Mouse (Mus musculus): ENCODE measurements around the gene Atp5b. TPM values are rescaled to one million over a fixed set of nuclear protein-coding genes. Genes with fewer than 3 reads are reported as not detected.
A peak's percentile ranks its signal among the peaks of the same experiment; 100 is the strongest.
"Not testable (repeated sequence)": the region's sequence is repeated elsewhere in the genome, so short reads cannot be mapped to it uniquely, and the experiment has no call there.

The Atp5b gene
- polyA plus RNA-seq, 1 experiment from 2014 or later, result 2,394 TPM

DNA sequence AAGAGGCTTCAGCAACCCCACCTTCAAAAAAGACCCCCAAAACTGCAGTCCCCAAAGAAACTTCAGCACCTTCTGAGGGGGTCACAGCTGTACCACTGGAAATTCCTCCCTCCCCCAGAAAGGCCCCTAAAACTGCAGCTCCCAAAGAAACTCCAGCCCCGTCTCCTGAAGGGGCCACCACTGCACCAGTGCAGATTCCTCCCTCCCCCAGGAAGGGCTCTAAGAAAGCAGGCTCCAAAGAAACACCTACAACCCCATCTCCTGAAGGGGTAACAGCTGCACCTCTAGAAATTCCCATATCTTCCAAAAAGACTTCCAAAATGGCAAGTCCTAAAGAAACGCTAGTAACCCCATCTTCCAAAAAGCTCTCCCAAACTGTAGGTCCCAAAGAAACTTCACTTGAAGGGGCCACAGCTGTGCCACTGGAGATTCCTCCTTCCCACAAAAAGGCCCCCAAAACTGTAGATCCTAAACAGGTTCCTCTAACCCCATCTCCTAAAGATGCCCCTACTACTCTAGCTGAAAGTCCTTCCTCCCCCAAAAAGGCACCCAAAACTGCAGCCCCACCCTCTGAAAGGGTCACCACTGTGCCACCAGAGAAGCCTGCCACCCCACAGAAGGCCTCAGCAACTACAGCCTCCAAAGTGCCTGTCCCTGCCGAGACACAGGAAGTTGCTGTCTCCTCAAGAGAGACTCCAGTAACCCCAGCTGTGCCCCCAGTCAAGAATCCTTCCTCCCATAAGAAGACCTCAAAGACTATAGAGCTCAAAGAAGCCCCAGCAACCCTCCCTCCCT, 39.8 kb upstream of the Atp5b start:
- H3K27ac ChIP-seq (replicated peaks; ENCODE audit: low read depth, low read length), result no peak overlapping the region
- 80% methylated on average over 3 of the region's 3 CpGs for WGBS
- H3K4me2 ChIP-seq (ENCODE audit: low read depth, severe bottlenecking), result no peak overlapping the region
- H3K9me3 ChIP-seq (ENCODE audit: control insufficient read depth, low read length), result no peaks in the 10 kb centered on the region
- peaks cover 7% of the 10 kb centered on the region; the same call in 1 of the 2 replicates for H3K4me1 ChIP-seq (ENCODE audit: control insufficient read depth, insufficient read depth, low read length)
- peaks cover 50% of the 10 kb centered on the region; the same call in 1 of the 2 replicates for H3K36me3 ChIP-seq (ENCODE audit: control insufficient read depth, insufficient read depth, low read length)
- ATAC-seq (ENCODE audit: insufficient number of reproducible peaks, low FRiP score, low TSS enrichment, low read depth) (no peak), DNase-seq (ENCODE audit: low spot score) (no peak)
- H3K27me3 ChIP-seq (ENCODE audit: control insufficient read depth, insufficient read depth, low read length), result no peaks in the 10 kb centered on the region
- H3K4me3 ChIP-seq (ENCODE audit: low read depth, low read length), result no peak overlapping the region
- H3K9ac ChIP-seq (ENCODE audit: low read length), result 0 out of 2 replicates have a peak overlapping the region, but pooled peaks have one; percentile 8

- DNase-seq (ENCODE audit: low spot score), result no peak
- Histone ChIP-seq H3K27ac (replicated peaks; ENCODE audit: low read depth, low read length) (no peak overlapping the region), H3K9me3 (ENCODE audit: control insufficient read depth, low read length) (no peaks in the 10 kb centered on the region), H3K4me3 (ENCODE audit: low read depth, low read length) (no peak overlapping the region), H3K36me3 (ENCODE audit: control insufficient read depth, insufficient read depth, low read length) (peaks cover 32% of the 10 kb centered on the region; the same call in 1 of the 2 replicates), H3K4me1 (ENCODE audit: control insufficient read depth, insufficient read depth, low read length) (no peaks in the 10 kb centered on the region), H3K4me2 (ENCODE audit: low read depth, severe bottlenecking) (no peak overlapping the region), H3K9ac (ENCODE audit: low read length) (no peak overlapping the region), H3K27me3 (ENCODE audit: control insufficient read depth, insufficient read depth, low read length) (no peaks in the 10 kb centered on the region)
- no peak for ATAC-seq (ENCODE audit: insufficient number of reproducible peaks, low FRiP score, low TSS enrichment, low read depth)
- WGBS, result 96% methylated on average over 8 of the region's 8 CpGs
These were observed 34.9 kb upstream of the Atp5b start for GRCm38 (mm10) chr10:128048157-128048556.

- H3K9me3 ChIP-seq (ENCODE audit: control insufficient read depth, low read length), result no peaks in the 10 kb centered on the region
- H3K4me1 ChIP-seq (ENCODE audit: control insufficient read depth, insufficient read depth, low read length), result no peaks in the 10 kb centered on the region
- ATAC-seq (ENCODE audit: insufficient number of reproducible peaks, low FRiP score, low TSS enrichment, low read depth) (no peak), DNase-seq (ENCODE audit: low spot score) (no peak)
- H3K27ac ChIP-seq (replicated peaks; ENCODE audit: low read depth, low read length), result no peak overlapping the region
- H3K4me2 ChIP-seq (ENCODE audit: low read depth, severe bottlenecking), result no peak overlapping the region
- H3K36me3 ChIP-seq (ENCODE audit: control insufficient read depth, insufficient read depth, low read length), result peaks cover 28% of the 10 kb centered on the region; the same call in 1 of the 2 replicates
- H3K4me3 ChIP-seq (ENCODE audit: low read depth, low read length), result no peak overlapping the region
- 95% methylated on average over 2 of the region's 2 CpGs for WGBS
- no peak overlapping the region for H3K9ac ChIP-seq (ENCODE audit: low read length)
- H3K27me3 ChIP-seq (ENCODE audit: control insufficient read depth, insufficient read depth, low read length), result no peaks in the 10 kb centered on the region
These were observed 33.3 kb upstream of the Atp5b start for GRCm38 (mm10) chr10:128049741-128050140.

DNA sequence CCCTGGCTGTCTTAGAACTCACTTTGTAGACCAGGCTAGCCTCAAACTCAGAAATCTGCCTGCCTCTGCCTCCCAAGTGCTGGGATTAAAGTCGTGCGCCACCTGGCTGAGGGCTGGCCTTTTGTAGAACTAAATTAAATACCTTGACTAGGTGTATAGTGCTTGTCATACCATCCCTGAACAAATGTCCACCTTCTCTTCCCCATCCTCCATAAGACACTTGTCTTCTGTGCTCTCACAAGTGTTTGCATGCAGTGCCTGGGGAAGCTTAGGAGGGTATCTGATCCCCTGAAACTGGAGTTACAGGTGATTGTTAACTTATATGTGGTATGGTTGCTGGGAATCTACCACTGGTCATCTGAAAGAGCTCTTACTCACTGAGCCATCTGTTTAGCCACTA, 32.7 kb upstream of the Atp5b start:
- Histone ChIP-seq H3K4me1 (ENCODE audit: control insufficient read depth, insufficient read depth, low read length) (no peaks in the 10 kb centered on the region), H3K4me3 (ENCODE audit: low read depth, low read length) (no peak overlapping the region), H3K9ac (ENCODE audit: low read length) (no peak overlapping the region), H3K9me3 (ENCODE audit: control insufficient read depth, low read length) (no peaks in the 10 kb centered on the region), H3K4me2 (ENCODE audit: low read depth, severe bottlenecking) (no peak overlapping the region), H3K27me3 (ENCODE audit: control insufficient read depth, insufficient read depth, low read length) (no peaks in the 10 kb centered on the region), H3K27ac (replicated peaks; ENCODE audit: low read depth, low read length) (no peak overlapping the region), H3K36me3 (ENCODE audit: control insufficient read depth, insufficient read depth, low read length) (peaks cover 25% of the 10 kb centered on the region; the same call in 1 of the 2 replicates)
- ATAC-seq (ENCODE audit: insufficient number of reproducible peaks, low FRiP score, low TSS enrichment, low read depth) (no peak), DNase-seq (ENCODE audit: low spot score) (no peak)
- 86% methylated on average over 2 of the region's 2 CpGs for WGBS

- Histone ChIP-seq H3K36me3 (ENCODE audit: control insufficient read depth, insufficient read depth, low read length) (peaks cover 18% of the 10 kb centered on the region; the same call in 1 of the 2 replicates), H3K27me3 (ENCODE audit: control insufficient read depth, insufficient read depth, low read length) (no peaks in the 10 kb centered on the region), H3K9ac (ENCODE audit: low read length) (no peak overlapping the region), H3K9me3 (ENCODE audit: control insufficient read depth, low read length) (no peaks in the 10 kb centered on the region), H3K4me2 (ENCODE audit: low read depth, severe bottlenecking) (no peak overlapping the region), H3K4me1 (ENCODE audit: control insufficient read depth, insufficient read depth, low read length) (no peaks in the 10 kb centered on the region), H3K4me3 (ENCODE audit: low read depth, low read length) (no peak overlapping the region), H3K27ac (replicated peaks; ENCODE audit: low read depth, low read length) (no peak overlapping the region)
- ATAC-seq (ENCODE audit: insufficient number of reproducible peaks, low FRiP score, low TSS enrichment, low read depth) (no peak), DNase-seq (ENCODE audit: low spot score) (no peak)
- 94% methylated on average over 5 of the region's 5 CpGs for WGBS
These were observed 31.5 kb upstream of the Atp5b start for GRCm38 (mm10) chr10:128051589-128051988.

DNA sequence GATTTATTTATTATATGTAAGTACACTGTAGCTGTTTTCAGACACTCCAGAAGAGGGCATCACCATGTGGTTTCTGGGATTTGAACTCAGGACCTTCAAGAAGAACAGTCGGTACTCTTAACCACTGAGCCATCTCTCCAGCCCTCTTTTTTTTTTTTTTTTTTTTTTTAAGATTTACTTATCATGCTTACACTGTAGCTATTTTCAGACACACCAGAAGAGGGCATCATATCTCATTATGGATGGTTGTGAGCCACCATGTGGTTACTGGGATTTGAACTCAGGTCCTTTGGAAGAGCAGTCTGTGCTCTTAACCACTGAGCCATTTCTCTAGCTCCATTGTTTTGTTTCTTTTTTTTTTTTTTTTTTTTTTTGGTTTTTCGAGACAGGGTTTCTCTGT, 30.9 kb upstream of the Atp5b start:
- peaks cover 14% of the 10 kb centered on the region; the same call in 1 of the 2 replicates for H3K36me3 ChIP-seq (ENCODE audit: control insufficient read depth, insufficient read depth, low read length)
- not testable (repeated sequence) for ATAC-seq (ENCODE audit: insufficient number of reproducible peaks, low FRiP score, low TSS enrichment, low read depth)

GRCm38 (mm10) chr10:128053001-128053400, 30.1 kb upstream of the Atp5b start:
- Histone ChIP-seq H3K9me3 (ENCODE audit: control insufficient read depth, low read length) (no peaks in the 10 kb centered on the region), H3K9ac (ENCODE audit: low read length) (no peak overlapping the region), H3K4me2 (ENCODE audit: low read depth, severe bottlenecking) (no peak overlapping the region), H3K4me3 (ENCODE audit: low read depth, low read length) (no peak overlapping the region), H3K27ac (replicated peaks; ENCODE audit: low read depth, low read length) (no peak overlapping the region), H3K27me3 (ENCODE audit: control insufficient read depth, insufficient read depth, low read length) (no peaks in the 10 kb centered on the region), H3K4me1 (ENCODE audit: control insufficient read depth, insufficient read depth, low read length) (no peaks in the 10 kb centered on the region), H3K36me3 (ENCODE audit: control insufficient read depth, insufficient read depth, low read length) (peaks cover 10% of the 10 kb centered on the region; the same call in 1 of the 2 replicates)
- ATAC-seq (ENCODE audit: insufficient number of reproducible peaks, low FRiP score, low TSS enrichment, low read depth), result no peak
- DNase-seq (ENCODE audit: low spot score), result no peak
- WGBS, result 96% methylated on average over 8 of the region's 8 CpGs

More for the DNA sequence above, 30.9 kb upstream of the Atp5b start:
- WGBS, result 90% methylated on average over 1 of the region's 2 CpGs
- not testable (repeated sequence) for H3K4me1 ChIP-seq (ENCODE audit: control insufficient read depth, insufficient read depth, low read length); H3K27ac ChIP-seq (replicated peaks; ENCODE audit: low read depth, low read length); H3K4me2 ChIP-seq (ENCODE audit: low read depth, severe bottlenecking); H3K9ac ChIP-seq (ENCODE audit: low read length); H3K4me3 ChIP-seq (ENCODE audit: low read depth, low read length); H3K27me3 ChIP-seq (ENCODE audit: control insufficient read depth, insufficient read depth, low read length); DNase-seq (ENCODE audit: low spot score); H3K9me3 ChIP-seq (ENCODE audit: control insufficient read depth, low read length)

DNA sequence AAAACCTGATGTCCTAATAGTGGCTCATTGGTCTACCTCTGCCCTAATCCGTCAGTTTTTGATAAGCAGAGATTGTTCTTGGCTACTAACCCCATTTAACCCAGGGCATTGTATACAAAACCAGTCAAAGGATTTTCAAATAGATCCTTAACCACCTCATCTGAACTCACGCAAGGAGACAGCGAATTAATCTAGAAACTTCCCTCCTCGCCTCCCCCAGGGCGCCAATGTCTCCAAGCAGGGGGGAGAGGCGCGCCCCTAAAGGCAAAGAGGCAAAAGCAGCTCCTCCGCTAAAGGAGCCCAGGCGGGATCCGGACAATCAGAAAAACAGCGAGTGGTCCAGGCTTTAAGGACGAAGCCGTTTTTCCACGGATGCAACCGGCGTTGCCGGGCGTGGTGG, 24.9 kb upstream of the Atp5b start:
- ATAC-seq (ENCODE audit: insufficient number of reproducible peaks, low FRiP score, low TSS enrichment, low read depth) (0 out of 2 replicates have a peak, but pooled peaks have one; percentile 3), DNase-seq (ENCODE audit: low spot score) (no peak)
- Histone ChIP-seq H3K4me2 (ENCODE audit: low read depth, severe bottlenecking) (peak overlapping the region; percentile 87), H3K36me3 (ENCODE audit: control insufficient read depth, insufficient read depth, low read length) (no peaks in the 10 kb centered on the region), H3K27me3 (ENCODE audit: control insufficient read depth, insufficient read depth, low read length) (no peaks in the 10 kb centered on the region), H3K9me3 (ENCODE audit: control insufficient read depth, low read length) (no peaks in the 10 kb centered on the region), H3K4me1 (ENCODE audit: control insufficient read depth, insufficient read depth, low read length) (peaks cover 7% of the 10 kb centered on the region; the same call in 1 of the 2 replicates), H3K27ac (replicated peaks; ENCODE audit: low read depth, low read length) (peak overlapping the region; percentile 97), H3K9ac (ENCODE audit: low read length) (peak overlapping the region; percentile 96), H3K4me3 (ENCODE audit: low read depth, low read length) (peak overlapping the region; percentile 98)
- WGBS, result 3% methylated on average over 18 of the region's 18 CpGs
